Mouse (Mus musculus): ENCODE data around the gene Nkpd1. TPM values are rescaled to one million over a fixed set of nuclear protein-coding genes. Genes with fewer than 3 reads are reported as not detected.

The Nkpd1 gene
- polyA plus RNA-seq, 1 experiment from 2014 or later, result not detected

GRCm38 (mm10) chr7:19523017-19523756 lies 5.5 kb downstream of the Nkpd1 start:
- ATAC-seq, result no peak
- H3K27me3 ChIP-seq (replicated peaks; ENCODE audit: control insufficient read depth, insufficient read depth, low read length), result peaks cover 65% of the 10 kb centered on the region
- 11% methylated on average over 72 of the region's 72 CpGs for WGBS
- H3K9ac ChIP-seq (ENCODE audit: low read depth, low read length), result no peak overlapping the region
- H3K4me2 ChIP-seq (replicated peaks; ENCODE audit: low read depth), result peak overlapping the region; percentile 67
- H3K4me1 ChIP-seq (replicated peaks; ENCODE audit: control insufficient read depth, insufficient read depth, low read length), result 0 out of 2 replicates have a peak, but pooled peaks cover 6% of the 10 kb centered on the region
- H3K27ac ChIP-seq (ENCODE audit: low read depth, low read length), result no peak overlapping the region
- no peaks in the 10 kb centered on the region for H3K36me3 ChIP-seq (ENCODE audit: control insufficient read depth, insufficient read depth)
- H3K9me3 ChIP-seq (ENCODE audit: control insufficient read depth), result no peaks in the 10 kb centered on the region
- TF ChIP-seq CTCF (IDR thresholded peaks at IDR 0.05; ENCODE audit: low read depth), result no peak
- H3K4me3 ChIP-seq (ENCODE audit: low read depth, low read length), result peak overlapping the region; percentile 31

- peak overlapping the region; percentile 31 for H3K4me3 ChIP-seq (ENCODE audit: low read depth, low read length)
- under 1% methylated on average over 64 of the region's 64 CpGs for WGBS
- H3K27me3 ChIP-seq (replicated peaks; ENCODE audit: control insufficient read depth, insufficient read depth, low read length), result peaks cover 58% of the 10 kb centered on the region
- peak; percentile 70 for TF ChIP-seq CTCF (IDR thresholded peaks at IDR 0.05; ENCODE audit: low read depth)
- H3K9me3 ChIP-seq (ENCODE audit: control insufficient read depth), result no peaks in the 10 kb centered on the region
- H3K27ac ChIP-seq (ENCODE audit: low read depth, low read length), result no peak overlapping the region
- no peak; the same call in 1 of the 2 replicates for ATAC-seq
- H3K4me1 ChIP-seq (replicated peaks; ENCODE audit: control insufficient read depth, insufficient read depth, low read length), result 0 out of 2 replicates have a peak, but pooled peaks cover 6% of the 10 kb centered on the region
- H3K9ac ChIP-seq (ENCODE audit: low read depth, low read length), result no peak overlapping the region
- peak overlapping the region; percentile 67 for H3K4me2 ChIP-seq (replicated peaks; ENCODE audit: low read depth)
- 0 out of 2 replicates have a peak, but pooled peaks cover under 1% of the 10 kb centered on the region for H3K36me3 ChIP-seq (ENCODE audit: control insufficient read depth, insufficient read depth)
Measured at GRCm38 (mm10) chr7:19523757-19524419, 6.2 kb downstream of the Nkpd1 start.

GRCm38 (mm10) chr7:19524420-19525104 lies 6.9 kb downstream of the Nkpd1 start:
- TF ChIP-seq CTCF (IDR thresholded peaks at IDR 0.05; ENCODE audit: low read depth), result no peak
- Histone ChIP-seq H3K36me3 (ENCODE audit: control insufficient read depth, insufficient read depth) (peaks cover 8% of the 10 kb centered on the region; the same call in 1 of the 2 replicates), H3K4me2 (replicated peaks; ENCODE audit: low read depth) (peak overlapping the region; percentile 67), H3K9me3 (ENCODE audit: control insufficient read depth) (no peaks in the 10 kb centered on the region), H3K27ac (ENCODE audit: low read depth, low read length) (no peak overlapping the region), H3K4me3 (ENCODE audit: low read depth, low read length) (peak overlapping the region; percentile 31), H3K27me3 (replicated peaks; ENCODE audit: control insufficient read depth, insufficient read depth, low read length) (peaks cover 52% of the 10 kb centered on the region), H3K4me1 (replicated peaks; ENCODE audit: control insufficient read depth, insufficient read depth, low read length) (0 out of 2 replicates have a peak, but pooled peaks cover 6% of the 10 kb centered on the region), H3K9ac (ENCODE audit: low read depth, low read length) (no peak overlapping the region)
- no peak for ATAC-seq
- WGBS, result 18% methylated on average over 24 of the region's 24 CpGs

DNA sequence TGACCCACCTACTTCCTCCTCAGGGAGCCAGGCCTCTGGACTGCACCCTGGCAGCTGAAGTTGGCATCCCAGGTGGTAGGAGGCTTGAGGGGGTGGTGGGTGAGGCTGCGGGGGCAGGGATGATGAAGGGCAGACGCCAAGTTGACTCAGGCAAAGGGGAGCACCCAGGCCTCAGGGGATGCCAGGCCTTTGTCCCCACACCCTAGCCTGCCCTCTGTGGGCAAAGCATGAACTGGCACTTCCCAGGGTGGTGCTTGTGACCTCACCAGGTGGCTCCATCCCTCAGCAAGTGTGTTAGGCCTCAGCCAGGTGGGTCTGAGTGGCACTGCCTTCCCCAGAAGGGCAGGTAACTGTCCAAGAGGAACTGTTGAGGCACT lies 7.5 kb downstream of the Nkpd1 start:
- peaks cover 47% of the 10 kb centered on the region for H3K27me3 ChIP-seq (replicated peaks; ENCODE audit: control insufficient read depth, insufficient read depth, low read length)
- H3K9ac ChIP-seq (ENCODE audit: low read depth, low read length), result no peak overlapping the region

GRCm38 (mm10) chr7:19531077-19531476 lies 13.4 kb downstream of the Nkpd1 start:
- H3K9me3 ChIP-seq (ENCODE audit: control insufficient read depth), result no peaks in the 10 kb centered on the region
- H3K27ac ChIP-seq (ENCODE audit: low read depth, low read length), result no peak overlapping the region
- H3K4me2 ChIP-seq (replicated peaks; ENCODE audit: low read depth), result no peak overlapping the region
- H3K4me1 ChIP-seq (replicated peaks; ENCODE audit: control insufficient read depth, insufficient read depth, low read length), result no peaks in the 10 kb centered on the region
- 56% methylated on average over 10 of the region's 10 CpGs for WGBS
- H3K4me3 ChIP-seq (ENCODE audit: low read depth, low read length), result no peak overlapping the region
- peak; percentile 70 for TF ChIP-seq CTCF (IDR thresholded peaks at IDR 0.05; ENCODE audit: low read depth)
- H3K36me3 ChIP-seq (ENCODE audit: control insufficient read depth, insufficient read depth), result peaks cover 70% of the 10 kb centered on the region
- peak; percentile 46; the same call in 1 of the 2 replicates for ATAC-seq
- H3K9ac ChIP-seq (ENCODE audit: low read depth, low read length), result no peak overlapping the region
- H3K27me3 ChIP-seq (replicated peaks; ENCODE audit: control insufficient read depth, insufficient read depth, low read length), result no peaks in the 10 kb centered on the region

More for the DNA sequence above, 7.5 kb downstream of the Nkpd1 start:
- H3K36me3 ChIP-seq (ENCODE audit: control insufficient read depth, insufficient read depth), result peaks cover 11% of the 10 kb centered on the region; the same call in 1 of the 2 replicates
- H3K27ac ChIP-seq (ENCODE audit: low read depth, low read length), result no peak overlapping the region
- no peak overlapping the region for H3K4me3 ChIP-seq (ENCODE audit: low read depth, low read length)
- TF ChIP-seq CTCF (IDR thresholded peaks at IDR 0.05; ENCODE audit: low read depth), result peak; percentile 31; the same call in 1 of the 2 replicates
- WGBS, result 54% methylated on average over 2 of the region's 2 CpGs
- H3K4me1 ChIP-seq (replicated peaks; ENCODE audit: control insufficient read depth, insufficient read depth, low read length), result 0 out of 2 replicates have a peak, but pooled peaks cover 6% of the 10 kb centered on the region
- no peaks in the 10 kb centered on the region for H3K9me3 ChIP-seq (ENCODE audit: control insufficient read depth)
- H3K4me2 ChIP-seq (replicated peaks; ENCODE audit: low read depth), result no peak overlapping the region
- no peak for ATAC-seq

- Histone ChIP-seq H3K9ac (ENCODE audit: low read depth, low read length) (no peak overlapping the region), H3K27ac (ENCODE audit: low read depth, low read length) (no peak overlapping the region), H3K27me3 (replicated peaks; ENCODE audit: control insufficient read depth, insufficient read depth, low read length) (no peaks in the 10 kb centered on the region), H3K4me3 (ENCODE audit: low read depth, low read length) (no peak overlapping the region), H3K4me2 (replicated peaks; ENCODE audit: low read depth) (no peak overlapping the region), H3K4me1 (replicated peaks; ENCODE audit: control insufficient read depth, insufficient read depth, low read length) (no peaks in the 10 kb centered on the region), H3K9me3 (ENCODE audit: control insufficient read depth) (no peaks in the 10 kb centered on the region), H3K36me3 (ENCODE audit: control insufficient read depth, insufficient read depth) (peaks cover 70% of the 10 kb centered on the region)
- 85% methylated on average over 14 of the region's 14 CpGs for WGBS
- no peak for TF ChIP-seq CTCF (IDR thresholded peaks at IDR 0.05; ENCODE audit: low read depth)
- no peak for ATAC-seq
Measured at GRCm38 (mm10) chr7:19532240-19532639, 14.6 kb downstream of the Nkpd1 start.

Data from intestine, postnatal 0 days (tissue).